Mouse (Mus musculus) megakaryocyte progenitor cell, adult 5-6 weeks (primary cell): ENCODE data around the gene Smim15. TPM values are rescaled to one million over a fixed set of nuclear protein-coding genes. Genes with fewer than 3 reads are reported as not detected.

Experiments
- ATAC-seq: replicated peaks from 2 replicates; pipeline ENCODE4 v1.8.0; 2016; ENCODE audit warnings: mild to moderate bottlenecking, moderate TSS enrichment, inconsistent platforms; ENCODE audit not compliant: poor library complexity
- total RNA-seq, 2 experiments: library from RNA; stranded (forward) in 1 of 2; stranded (reverse) in 1 of 2; fragments of 157-497, 149-512 nt in 1 of 2; fragments of 200-1000 nt in 1 of 2; gene quantifications; 2 replicates each; pipeline versions ENCODE4 v1.2.3 to v1.2.4; 2015 to 2017

The Smim15 gene
- total RNA-seq, 2 experiments from 2014 or later, result 51.9 to 104 TPM

- ATAC-seq, result no peak
Measured at GRCm38 (mm10) chr13:108060936-108061578, 16.8 kb downstream of the Smim15 start.

- ATAC-seq, result no peak
Measured at GRCm38 (mm10) chr13:108062900-108063299, 18.7 kb downstream of the Smim15 start.

- ATAC-seq, result no peak
Measured at GRCm38 (mm10) chr13:108063374-108064134, 19.3 kb downstream of the Smim15 start.

- no peak for ATAC-seq
Measured at GRCm38 (mm10) chr13:108064331-108064730, 20.1 kb downstream of the Smim15 start.

- ATAC-seq, result no peak
Measured at GRCm38 (mm10) chr13:108066021-108066420, 21.8 kb downstream of the Smim15 start.

GRCm38 (mm10) chr13:108069151-108069550, 24.9 kb downstream of the Smim15 start:
- ATAC-seq, result no peak

GRCm38 (mm10) chr13:108070171-108070570, 25.9 kb downstream of the Smim15 start:
- ATAC-seq, result no peak

GRCm38 (mm10) chr13:108077476-108077875, 33.2 kb downstream of the Smim15 start:
- ATAC-seq, result peak; percentile 48; the same call in 1 of the 2 replicates

- ATAC-seq, result no peak
Measured at GRCm38 (mm10) chr13:108077901-108078300, 33.7 kb downstream of the Smim15 start.

GRCm38 (mm10) chr13:108084086-108084485, 39.8 kb downstream of the Smim15 start:
- ATAC-seq, result no peak

GRCm38 (mm10) chr13:108086036-108086435, 41.8 kb downstream of the Smim15 start:
- no peak for ATAC-seq

GRCm38 (mm10) chr13:108086724-108087123, 42.5 kb downstream of the Smim15 start:
- ATAC-seq, result no peak

GRCm38 (mm10) chr13:108092290-108092689, 48.0 kb downstream of the Smim15 start:
- ATAC-seq, result no peak

- ATAC-seq, result no peak
Measured at GRCm38 (mm10) chr13:108094681-108095080, 50.4 kb downstream of the Smim15 start.

GRCm38 (mm10) chr13:108095617-108096016, 51.4 kb downstream of the Smim15 start:
- no peak for ATAC-seq

- ATAC-seq, result no peak
Measured at GRCm38 (mm10) chr13:108096446-108096845, 52.2 kb downstream of the Smim15 start.

Other genes starting within 250 kb of the Smim15 start
- 51.2 and 55.0 TPM in 2 replicates for gene Ndufaf2, start 114.2 kb downstream of the Smim15 start, total RNA-seq (2015)
- gene Ndufaf2, start 114.2 kb downstream of the Smim15 start, total RNA-seq (2017), result 63.4 and 68.2 TPM in 2 replicates
- gene Ercc8, start 114.3 kb downstream of the Smim15 start, total RNA-seq (2015), result 14.4 and 19.1 TPM in 2 replicates
- gene Ercc8, start 114.3 kb downstream of the Smim15 start, total RNA-seq (2017), result 14.4 and 14.9 TPM in 2 replicates
- gene Elovl7, start 170.0 kb downstream of the Smim15 start, total RNA-seq (2015), result 4.6 and 5.3 TPM in 2 replicates
- 1.6 and 1.9 TPM in 2 replicates for gene Elovl7, start 170.0 kb downstream of the Smim15 start, total RNA-seq (2017)